Mouse (Mus musculus) ES-E14 (cell line): ENCODE results near the gene Mast4. TPM values are rescaled to one million over a fixed set of nuclear protein-coding genes. Genes with fewer than 3 reads are reported as not detected.
A peak's percentile ranks its signal among the peaks of the same experiment; 100 is the strongest.

ENCODE experiments used
- DNase-seq: peaks from one replicate; pipeline ENCODE4 v3.0.0-alpha.2; 2013; ENCODE audit warnings: low read depth, low spot score
- H3K27ac ChIP-seq: 2 replicates; pipeline ENCODE4 v1.5.1; 2012; ENCODE audit warnings: low read depth, mild to moderate bottlenecking, low read length, moderate library complexity, mixed read lengths; ENCODE audit not compliant: poor library complexity, insufficient read depth, severe bottlenecking
- H3K36me3 ChIP-seq: 2 replicates; pipeline ENCODE4 v1.6.1; 2012; ENCODE audit warnings: mild to moderate bottlenecking, low read length, moderate library complexity, mixed read lengths; ENCODE audit not compliant: control insufficient read depth, poor library complexity, insufficient read depth, severe bottlenecking
- H3K4me1 ChIP-seq, 2 experiments: fragments of 150-350 bp in 1 of 2; sonication (generic) in 1 of 2; 2 replicates each; pipeline ENCODE4 v1.6.1; 2012; ENCODE audit warnings: low read length in 2 of 2, mild to moderate bottlenecking in 1 of 2, mixed read lengths in 1 of 2; ENCODE audit not compliant: control insufficient read depth in 2 of 2, insufficient read depth in 2 of 2, poor library complexity in 1 of 2
- H3K4me3 ChIP-seq, 2 experiments: fragments of 150-350 bp in 1 of 2; sonication (generic) in 1 of 2; 2 replicates each; pipeline ENCODE4 v1.5.1; 2012; ENCODE audit warnings: low read length in 2 of 2, low read depth in 1 of 2, mild to moderate bottlenecking in 1 of 2, mixed read lengths in 1 of 2; ENCODE audit not compliant: insufficient read depth in 1 of 2, poor library complexity in 1 of 2, severe bottlenecking in 1 of 2
- H3K9ac ChIP-seq: 2 replicates; pipeline ENCODE4 v1.6.1; 2012; ENCODE audit warnings: low read depth, mild to moderate bottlenecking, low read length, mixed read lengths; ENCODE audit not compliant: poor library complexity, insufficient read depth, severe bottlenecking
- H3K9me3 ChIP-seq: fragments of 150-350 bp; sonication (generic); 2 replicates; pipeline ENCODE4 v1.6.1; 2012; ENCODE audit warnings: low read depth, mild to moderate bottlenecking, low read length; ENCODE audit not compliant: control insufficient read depth, insufficient read depth
- CHD2 ChIP-seq: IDR thresholded peaks from 2 replicates; pipeline ENCODE4 v1.6.1; 2014; ENCODE audit warnings: mild to moderate bottlenecking, low read depth, low read length, inconsistent platforms
- HCFC1 ChIP-seq: IDR thresholded peaks from 2 replicates; pipeline ENCODE4 v1.6.1; 2012; ENCODE audit warnings: low read length, inconsistent platforms, borderline replicate concordance; ENCODE audit not compliant: insufficient read depth
- MAFK ChIP-seq: IDR thresholded peaks from 2 replicates; pipeline ENCODE4 v1.6.1; 2014; ENCODE audit warnings: mild to moderate bottlenecking, low read depth, low read length, inconsistent platforms; ENCODE audit not compliant: insufficient read depth
- ZC3H11A ChIP-seq: IDR thresholded peaks from 2 replicates; pipeline ENCODE4 v1.6.1; 2012; ENCODE audit warnings: low read depth, mild to moderate bottlenecking, inconsistent platforms, low read length, borderline replicate concordance
- ZNF384 ChIP-seq: IDR thresholded peaks from 2 replicates; pipeline ENCODE4 v1.6.1; 2012; ENCODE audit warnings: low read depth, low read length, inconsistent platforms
- in situ Hi-C, 2 experiments: fragments of 600-800 bp; cut with MboI; formaldehyde crosslinking; loops; one replicate each; pipeline ENCODE4 v1.15.1; 2025; ENCODE audit warnings: low sequenced_read_pairs in 2 of 2, inconsistent platforms in 1 of 2; ENCODE audit not compliant: unreplicated experiment in 2 of 2
- total RNA-seq: library from RNA; depleted of rRNA; stranded (reverse); fragments of 300-350 nt; gene quantifications from 2 replicates; pipeline ENCODE4 v1.2.3, GENCODE M21; 2012

Gene Mast4
- total RNA-seq, 1 experiment, result 8.3 TPM

- TF ChIP-seq CHD2 (no peak), MAFK (no peak), ZNF384 (no peak), HCFC1 (no peak), ZC3H11A (no peak)
- no peaks in the 10 kb centered on the region for H3K4me1 ChIP-seq
- DNase-seq, result no peak
- H3K9ac ChIP-seq, result no peak overlapping the region
- H3K4me3 ChIP-seq, result no peak overlapping the region
- in situ Hi-C loops, result no loop called here
- no peaks in the 10 kb centered on the region for H3K36me3 ChIP-seq
- no peaks in the 10 kb centered on the region for H3K9me3 ChIP-seq
- H3K27ac ChIP-seq, result no peak overlapping the region
These were observed 517.6 kb downstream of the Mast4 start for GRCm38 (mm10) chr13:102816689-102817088.

DNA sequence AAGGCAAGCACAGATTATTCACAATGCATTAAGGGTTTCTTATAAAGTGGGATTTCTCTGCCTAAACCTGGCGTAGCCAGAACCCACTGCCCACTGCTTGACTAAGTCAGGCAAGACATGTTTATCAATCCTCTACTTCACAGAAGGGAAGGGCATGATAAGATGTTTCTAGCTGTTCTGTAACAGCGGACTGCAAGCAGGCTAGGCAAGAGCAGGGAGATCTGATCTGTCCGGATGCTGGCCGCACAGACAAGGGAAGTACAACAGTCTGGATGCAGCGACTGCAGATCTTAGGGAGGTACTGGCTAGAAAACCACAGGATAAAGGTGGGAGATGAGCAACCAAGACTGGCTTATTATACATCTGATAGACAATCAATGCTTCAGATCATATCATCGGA is 519.1 kb downstream of the Mast4 start:
- no peak overlapping the region for H3K4me3 ChIP-seq
- H3K9me3 ChIP-seq, result no peaks in the 10 kb centered on the region
- DNase-seq, result no peak
- peaks cover 2 to 3% of the 10 kb centered on the region in 2 experiments; a peak in 1 of 4 replicates for H3K4me1 ChIP-seq
- TF ChIP-seq MAFK, result no peak
- no peak for TF ChIP-seq ZC3H11A
- TF ChIP-seq HCFC1, result no peak
- TF ChIP-seq ZNF384, result no peak
- in situ Hi-C loops, result no loop called here
- no peak overlapping the region for H3K9ac ChIP-seq
- H3K36me3 ChIP-seq, result no peaks in the 10 kb centered on the region
- no peak overlapping the region for H3K27ac ChIP-seq

DNA sequence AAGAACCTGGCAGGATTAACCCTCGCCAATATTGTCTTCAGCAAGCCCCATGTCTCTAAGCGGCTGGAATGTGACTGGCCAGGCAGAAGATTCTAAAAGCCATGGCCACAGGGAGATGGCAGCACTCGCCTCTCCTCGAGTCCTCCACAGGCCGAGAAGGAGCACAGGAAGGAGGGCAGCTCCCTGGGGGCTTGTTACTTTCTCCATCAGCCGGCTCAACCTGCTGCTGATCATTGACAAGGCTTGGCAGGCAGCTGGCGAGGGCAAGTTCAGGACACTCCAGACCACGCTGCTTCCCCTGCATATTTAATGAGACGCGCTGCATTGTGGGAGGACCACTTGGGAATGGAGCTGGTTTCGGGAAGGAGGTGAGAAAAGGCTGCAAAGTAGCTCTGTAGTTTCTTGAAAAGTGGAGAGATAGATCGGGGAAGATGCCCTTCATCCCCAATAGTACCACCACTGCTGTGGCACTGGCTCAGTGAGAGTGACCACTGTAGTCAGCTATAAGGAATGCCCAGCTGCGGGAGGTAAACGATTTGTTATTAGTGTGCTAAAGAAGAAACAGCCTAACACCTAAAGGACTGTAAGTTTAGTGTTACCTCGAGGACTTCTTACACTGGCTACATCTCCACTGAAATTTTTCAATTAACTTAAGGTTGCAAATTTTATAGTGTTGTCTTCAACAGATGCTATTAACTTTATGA is 523.0 kb downstream of the Mast4 start:
- TF ChIP-seq ZNF384, result no peak
- TF ChIP-seq CHD2, result no peak
- TF ChIP-seq HCFC1, result no peak
- no peak for TF ChIP-seq ZC3H11A
- TF ChIP-seq MAFK, result no peak
- no peaks in the 10 kb centered on the region for H3K9me3 ChIP-seq
- no peak overlapping the region for H3K27ac ChIP-seq
- peaks cover 2 to 3% of the 10 kb centered on the region in 2 experiments; a peak in 1 of 4 replicates for H3K4me1 ChIP-seq
- H3K4me3 ChIP-seq, result peak overlapping the region in 1 of 2 experiments; percentile 51; a peak in 2 of 4 replicates
- in situ Hi-C loops, result no loop called here
- H3K9ac ChIP-seq, result no peak overlapping the region
- DNase-seq, result peak; percentile 6
- H3K36me3 ChIP-seq, result no peaks in the 10 kb centered on the region

- in situ Hi-C loops, result no loop called here
- H3K36me3 ChIP-seq, result no peaks in the 10 kb centered on the region
- no peak overlapping the region for H3K4me3 ChIP-seq
- TF ChIP-seq ZNF384 (no peak), CHD2 (no peak), HCFC1 (no peak), ZC3H11A (no peak), MAFK (no peak)
- H3K9ac ChIP-seq, result no peak overlapping the region
- H3K4me1 ChIP-seq, result peaks cover 2 to 3% of the 10 kb centered on the region in 2 experiments; a peak in 1 of 4 replicates
- no peak for DNase-seq
- no peaks in the 10 kb centered on the region for H3K9me3 ChIP-seq
- no peak overlapping the region for H3K27ac ChIP-seq
These were observed 527.6 kb downstream of the Mast4 start for GRCm38 (mm10) chr13:102806652-102807051.
